Mouse (Mus musculus) heart, postnatal 36 days (tissue): ENCODE measurements around the gene Nos2. TPM values are rescaled to one million over a fixed set of nuclear protein-coding genes. Genes with fewer than 3 reads are reported as not detected.

ENCODE experiments used
- DNase-seq, 2 experiments: peaks; one replicate each; pipeline ENCODE4 v3.0.0; 2021 to 2022
- intact Hi-C: fragments of 180-260 bp; cut with DNase I; formaldehyde crosslinking; loops from one replicate; pipeline ENCODE4 v1.15.1; 2025
- total RNA-seq, 2 experiments: library from RNA; stranded (reverse); gene quantifications; 2 replicates each; pipeline ENCODE4 v1.2.3; 2021

Nos2 gene
- total RNA-seq, 2 experiments from 2014 or later = 5.6 to 5.8 TPM

DNA sequence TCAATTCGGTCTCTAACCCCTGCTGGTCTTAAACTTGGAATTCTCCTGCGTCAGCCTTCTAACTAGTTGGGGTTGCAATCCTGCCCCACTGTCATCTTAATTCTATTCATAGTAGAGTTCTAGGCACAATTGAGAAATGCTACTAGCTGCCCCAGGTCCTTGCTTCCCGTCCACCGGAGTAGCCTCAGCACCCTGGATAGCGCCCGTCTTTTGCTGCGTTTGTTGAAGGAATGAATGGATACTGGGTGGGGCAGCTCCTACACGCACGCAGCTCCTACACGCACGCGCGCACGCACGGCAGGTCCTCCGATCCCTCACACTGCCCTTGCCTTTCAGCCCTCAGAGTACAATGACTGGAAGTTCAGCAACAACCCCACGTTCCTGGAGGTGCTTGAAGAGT is 31.9 kb downstream of the Nos2 start:
- peak in 1 of 2 experiments; percentile 41 for DNase-seq
- intact Hi-C loops = loop anchor here (10.0 kb wide), 1 partner anchor 398 kb away; the partner anchor contains the start of gene Tmem97

DNA sequence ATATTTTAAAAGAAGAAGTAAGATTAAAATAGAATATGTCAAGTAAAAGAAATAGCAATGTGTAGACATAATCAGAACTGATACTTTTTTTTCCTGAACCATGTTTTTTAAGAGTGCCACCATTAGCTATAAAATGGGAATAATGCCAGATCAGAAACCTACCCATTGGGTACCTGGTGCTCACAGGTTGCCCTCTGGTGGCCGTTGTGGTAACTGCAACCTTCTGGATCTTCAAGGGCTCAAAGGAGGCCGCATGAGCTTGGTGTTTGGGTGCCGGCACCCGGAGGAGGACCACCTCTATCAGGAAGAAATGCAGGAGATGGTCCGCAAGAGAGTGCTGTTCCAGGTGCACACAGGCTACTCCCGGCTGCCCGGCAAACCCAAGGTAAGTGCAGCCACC is 35.7 kb downstream of the Nos2 start:
- DNase-seq = peak; percentile 77 to 87
- intact Hi-C loops = loop anchor here (1.0 to 10.0 kb wide), 4 partner anchors 33 to 401 kb away; partner anchors contain the start of gene Tmem97

DNA sequence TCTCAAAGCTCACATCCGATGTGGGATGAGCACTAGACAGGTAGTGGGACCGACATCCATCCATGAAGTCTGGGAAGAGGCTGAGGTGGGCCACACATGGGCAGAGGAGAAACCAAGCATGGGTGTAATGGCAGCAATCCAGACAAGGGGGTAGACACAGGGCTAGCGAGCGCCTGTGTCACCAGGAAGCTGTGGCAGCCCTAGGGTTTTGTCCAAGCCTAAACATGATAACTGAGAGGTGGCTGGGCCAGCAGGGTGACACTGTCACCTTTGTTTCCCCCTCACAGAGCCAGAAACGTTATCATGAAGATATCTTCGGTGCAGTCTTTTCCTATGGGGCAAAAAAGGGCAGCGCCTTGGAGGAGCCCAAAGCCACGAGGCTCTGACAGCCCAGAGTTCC is 38.8 kb downstream of the Nos2 start:
- intact Hi-C loops = loop anchor here (5.0 to 10.0 kb wide), 2 partner anchors 122 to 405 kb away; partner anchors contain the start of gene Tmem97

DNA sequence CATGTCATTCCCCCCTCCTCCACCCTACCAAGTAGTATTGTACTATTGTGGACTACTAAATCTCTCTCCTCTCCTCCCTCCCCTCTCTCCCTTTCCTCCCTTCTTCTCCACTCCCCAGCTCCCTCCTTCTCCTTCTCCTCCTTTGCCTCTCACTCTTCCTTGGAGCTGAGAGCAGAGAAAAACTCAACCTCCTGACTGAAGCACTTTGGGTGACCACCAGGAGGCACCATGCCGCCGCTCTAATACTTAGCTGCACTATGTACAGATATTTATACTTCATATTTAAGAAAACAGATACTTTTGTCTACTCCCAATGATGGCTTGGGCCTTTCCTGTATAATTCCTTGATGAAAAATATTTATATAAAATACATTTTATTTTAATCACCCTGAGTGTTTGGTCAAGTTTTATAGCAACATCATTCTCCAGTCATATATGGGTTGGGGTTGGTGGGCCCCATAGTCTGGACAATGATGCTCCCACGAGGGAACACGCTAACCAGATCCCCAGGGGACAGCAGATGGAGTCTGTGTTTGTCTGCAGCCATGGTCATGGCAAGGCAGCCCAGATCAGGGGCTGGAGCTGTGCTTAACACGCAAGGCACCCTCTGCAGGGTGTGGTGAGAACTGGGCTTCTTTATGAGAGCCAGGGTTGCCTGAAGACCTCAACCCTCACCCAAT is 39.4 kb downstream of the Nos2 start:
- intact Hi-C loops = loop anchor here (1.0 to 10.0 kb wide), 4 partner anchors 123 to 435 kb away; partner anchors contain the start of gene Tmem97
- DNase-seq = peak in 1 of 2 experiments; percentile 54

More for the DNA sequence above, 38.8 kb downstream of the Nos2 start:
- no peak for DNase-seq

DNA sequence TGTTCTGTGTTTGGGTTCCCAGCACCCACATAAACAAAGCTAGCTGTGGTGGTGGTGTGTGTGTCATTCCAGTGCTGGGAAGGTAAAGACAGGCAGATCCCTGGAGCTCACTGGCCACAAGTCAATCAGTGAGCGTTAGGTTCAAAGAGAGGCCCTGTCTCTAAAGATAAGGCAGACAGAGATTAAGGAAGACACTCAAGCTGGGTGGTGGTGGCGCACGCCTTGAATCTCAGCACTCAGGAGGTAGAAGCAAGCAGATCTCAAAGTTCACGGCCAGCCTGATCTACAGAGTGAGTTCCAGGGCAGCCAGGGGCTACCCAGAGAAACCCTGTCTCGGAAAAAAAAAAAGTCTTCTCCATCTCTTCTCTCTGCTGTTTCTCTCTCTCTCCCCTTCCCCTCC is 40.6 kb downstream of the Nos2 start:
- DNase-seq = no peak

DNA sequence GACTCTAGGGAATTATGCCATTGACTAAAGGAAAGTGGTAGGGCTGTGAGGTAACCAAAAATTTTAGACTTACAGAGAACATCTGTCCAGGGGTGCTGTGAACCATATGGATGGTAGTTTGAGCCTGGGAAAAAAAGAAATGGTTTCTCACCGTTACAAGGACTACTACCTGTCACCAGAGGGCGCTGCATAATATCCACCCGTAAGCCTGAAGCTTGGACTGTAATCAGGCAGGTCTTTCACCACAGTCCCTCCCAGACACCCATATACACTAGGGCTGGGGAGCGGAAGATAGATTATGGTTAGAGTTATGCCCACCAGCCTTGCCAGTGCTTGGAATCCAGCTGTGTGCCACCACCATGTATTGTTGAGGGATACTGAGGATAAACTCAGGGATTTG is 46.8 kb downstream of the Nos2 start:
- DNase-seq = peak; percentile 46 to 51
- intact Hi-C loops = loop anchor here (5.0 to 10.0 kb wide), 2 partner anchors 330 to 427 kb away; partner anchors contain the start of gene Gm9964

More for the DNA sequence above, 40.6 kb downstream of the Nos2 start:
- intact Hi-C loops = loop anchor here (10.0 kb wide), 1 partner anchor 434 kb away; no protein-coding TSS in a partner anchor

DNA sequence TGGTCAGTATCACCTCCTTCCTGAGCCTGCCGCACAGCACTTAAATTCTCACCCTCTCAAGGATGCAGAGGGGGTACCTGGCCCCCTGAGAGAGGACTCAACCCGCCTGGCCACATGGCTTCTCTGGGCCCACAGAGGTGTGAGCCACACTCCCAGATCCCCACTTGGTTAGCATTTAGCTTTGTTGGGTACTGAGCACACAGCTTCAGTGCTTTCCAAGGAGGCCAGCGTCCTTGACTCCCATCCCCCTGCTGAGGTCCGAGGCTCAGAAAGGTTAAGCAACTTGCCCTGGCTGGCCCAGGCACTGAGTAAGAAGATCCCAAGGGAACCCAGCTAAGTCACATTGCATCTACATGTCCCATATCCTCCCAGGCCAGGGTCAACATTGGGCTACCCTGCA is 47.5 kb downstream of the Nos2 start:
- DNase-seq = no peak
- intact Hi-C loops = loop anchor here (2.0 to 10.0 kb wide), 3 partner anchors 47 to 427 kb away; partner anchors contain the start of gene Gm9964

DNA sequence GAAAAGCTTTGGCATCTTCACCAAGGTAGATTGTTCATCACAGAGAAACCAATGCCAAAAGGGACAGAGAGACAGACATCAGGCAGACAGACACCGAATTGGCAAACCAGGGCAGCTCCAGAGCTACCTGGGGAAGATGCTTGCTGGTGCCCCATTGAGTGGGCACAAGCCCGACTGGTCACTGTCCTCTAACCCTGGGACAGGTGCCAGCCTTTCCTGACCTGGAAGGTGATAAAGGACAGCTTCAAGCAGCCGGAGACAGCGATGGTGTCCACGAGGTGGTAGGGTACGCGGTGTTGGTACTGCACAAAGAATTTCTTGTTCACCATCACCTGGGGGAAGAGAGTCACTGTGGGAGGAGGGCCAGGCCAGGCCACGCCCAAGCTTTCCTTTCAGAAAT is 50.5 kb downstream of the Nos2 start:
- intact Hi-C loops = no loop called here
- DNase-seq = no peak

DNA sequence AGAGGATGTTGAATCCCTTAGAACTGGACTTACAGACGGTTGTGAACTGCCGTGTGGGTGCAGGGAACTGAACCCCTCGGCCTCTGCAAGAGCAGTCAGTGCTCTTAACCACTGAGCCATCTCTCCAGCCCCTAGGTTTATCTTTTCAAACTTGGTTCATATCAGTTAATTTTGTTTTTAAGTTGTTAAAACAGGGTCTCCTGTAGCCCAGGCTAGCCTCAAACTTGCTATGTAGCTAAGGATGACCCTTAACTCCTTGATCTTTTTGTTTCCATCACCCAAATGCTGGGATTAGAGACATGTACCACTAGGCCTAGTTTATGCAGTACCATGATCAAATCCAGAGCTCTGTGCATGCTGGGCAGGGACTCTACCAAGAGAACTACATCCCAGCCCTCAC is 51.2 kb downstream of the Nos2 start:
- no peak for DNase-seq
- intact Hi-C loops = no loop called here

DNA sequence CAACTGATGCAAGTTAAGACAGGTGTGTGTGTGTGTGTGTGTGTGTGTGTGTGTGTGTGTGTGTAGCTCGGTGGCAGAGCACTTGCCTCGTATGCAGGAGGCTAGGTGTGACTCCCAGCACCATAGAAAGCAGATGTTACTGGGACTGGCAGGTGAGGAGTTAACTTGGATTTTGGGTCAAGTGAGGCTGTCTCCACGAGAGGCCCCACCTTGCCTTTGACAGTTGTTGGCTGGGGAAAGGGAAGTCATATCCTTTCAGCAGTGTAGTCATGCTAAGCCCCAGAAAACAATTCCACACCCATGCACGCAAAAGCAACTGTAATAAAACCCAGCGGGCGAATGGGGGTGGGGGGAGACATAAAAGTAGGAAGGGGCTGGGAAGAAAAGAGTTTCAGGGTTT is 51.7 kb downstream of the Nos2 start:
- intact Hi-C loops = no loop called here
- no peak for DNase-seq

DNA sequence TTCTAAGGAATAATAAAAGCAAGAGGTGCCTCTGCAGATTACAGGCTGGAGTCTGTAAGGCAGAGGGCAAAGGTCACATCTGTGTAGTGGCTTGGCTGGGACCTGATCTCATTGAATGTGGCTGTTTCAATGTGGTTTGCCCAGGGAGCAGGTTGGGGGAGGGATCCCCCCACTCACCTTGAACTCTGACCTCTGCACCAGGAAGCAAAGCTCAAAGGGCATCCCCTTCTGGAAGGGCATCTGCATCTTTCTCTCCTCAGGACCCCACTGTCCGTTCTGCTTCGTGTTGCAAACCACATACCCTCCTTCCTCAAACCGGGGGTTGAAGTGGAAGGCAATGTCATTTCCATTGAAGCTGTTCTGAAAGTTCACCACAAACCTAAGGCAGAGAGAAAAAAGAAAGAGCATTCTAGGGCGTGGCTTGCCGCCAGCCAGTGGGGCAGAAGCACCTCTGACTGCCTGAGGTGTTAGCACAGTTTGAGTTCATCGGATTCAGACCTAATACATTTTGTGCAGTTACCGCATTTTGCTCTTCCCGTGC is 52.3 kb downstream of the Nos2 start:
- intact Hi-C loops = no loop called here

DNA sequence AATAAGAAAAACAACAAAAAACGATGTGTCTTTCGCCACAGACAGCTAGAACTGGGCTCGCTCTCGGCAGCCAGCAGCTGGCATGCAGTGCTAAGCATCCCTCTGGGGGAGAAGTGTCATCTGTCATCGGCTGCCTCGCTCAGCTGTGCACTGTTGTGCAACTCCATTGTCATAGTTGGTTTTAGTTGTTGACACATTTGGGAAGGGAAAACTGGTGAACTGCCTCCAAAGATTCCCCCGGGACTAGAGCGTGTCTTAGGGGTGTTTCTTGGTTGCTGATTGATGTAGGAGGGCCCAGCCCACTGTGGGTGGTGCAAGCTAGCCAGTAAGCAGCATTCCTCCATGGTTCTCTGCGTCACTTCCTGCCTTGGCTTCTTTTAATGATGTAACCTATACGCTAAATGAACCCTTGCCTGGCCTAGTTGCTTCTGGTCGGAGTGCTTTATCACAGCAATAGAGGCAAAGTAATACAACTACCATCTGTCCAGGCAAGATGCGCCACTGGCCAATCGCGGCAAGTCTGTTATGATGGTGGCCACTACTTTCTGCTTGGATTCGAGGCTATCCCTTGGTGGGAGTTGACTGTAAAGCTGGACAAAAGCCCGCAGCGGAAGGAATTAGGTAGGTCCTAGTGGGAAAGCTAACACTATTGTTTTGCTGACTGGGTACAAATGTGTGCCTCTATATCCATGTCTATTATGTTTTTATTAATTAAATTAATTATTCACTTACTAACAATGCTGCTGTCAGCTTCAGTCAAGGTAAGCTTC is 53.0 kb downstream of the Nos2 start:
- peak; percentile 53 to 60 for DNase-seq
- intact Hi-C loops = no loop called here

More for the DNA sequence above, 52.3 kb downstream of the Nos2 start:
- no peak for DNase-seq

DNA sequence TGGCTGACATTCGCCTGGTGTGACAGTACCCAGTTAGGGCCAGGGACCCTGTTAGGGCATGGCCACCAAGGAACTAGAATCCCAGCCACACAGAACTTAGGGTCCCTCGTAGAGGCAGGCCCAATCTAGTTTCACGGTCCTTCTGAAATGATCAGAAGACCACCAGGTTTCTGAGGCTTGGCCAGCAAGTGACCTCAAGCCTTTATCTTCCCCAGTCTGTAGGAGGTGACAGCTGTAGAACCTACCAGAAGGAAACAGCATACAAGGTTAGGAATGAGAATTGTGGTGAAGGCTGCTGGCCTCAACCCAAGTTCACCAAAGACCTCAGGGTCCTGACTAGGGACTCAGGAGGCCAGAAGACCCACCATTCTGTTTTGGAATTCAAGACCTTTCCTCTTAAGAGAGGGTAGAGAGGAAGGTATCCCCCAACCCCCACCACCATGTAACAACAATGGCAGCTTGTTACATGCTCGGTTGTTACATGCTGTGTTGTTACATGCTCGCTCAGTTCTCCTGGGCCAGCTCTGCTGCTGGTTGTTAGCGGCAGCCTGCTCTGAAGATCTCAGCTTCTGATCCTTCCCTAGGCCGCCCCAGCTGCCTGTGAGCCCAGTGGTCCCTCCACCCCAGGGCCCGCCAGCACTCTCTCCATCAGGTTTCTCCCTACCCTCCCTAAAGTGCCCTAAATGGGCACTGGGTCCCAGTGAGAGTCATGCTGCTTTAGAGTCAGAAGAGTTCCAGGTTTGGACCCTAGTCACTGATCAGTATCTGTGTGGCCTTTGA is 56.3 kb downstream of the Nos2 start:
- intact Hi-C loops = no loop called here
- DNase-seq = no peak

DNA sequence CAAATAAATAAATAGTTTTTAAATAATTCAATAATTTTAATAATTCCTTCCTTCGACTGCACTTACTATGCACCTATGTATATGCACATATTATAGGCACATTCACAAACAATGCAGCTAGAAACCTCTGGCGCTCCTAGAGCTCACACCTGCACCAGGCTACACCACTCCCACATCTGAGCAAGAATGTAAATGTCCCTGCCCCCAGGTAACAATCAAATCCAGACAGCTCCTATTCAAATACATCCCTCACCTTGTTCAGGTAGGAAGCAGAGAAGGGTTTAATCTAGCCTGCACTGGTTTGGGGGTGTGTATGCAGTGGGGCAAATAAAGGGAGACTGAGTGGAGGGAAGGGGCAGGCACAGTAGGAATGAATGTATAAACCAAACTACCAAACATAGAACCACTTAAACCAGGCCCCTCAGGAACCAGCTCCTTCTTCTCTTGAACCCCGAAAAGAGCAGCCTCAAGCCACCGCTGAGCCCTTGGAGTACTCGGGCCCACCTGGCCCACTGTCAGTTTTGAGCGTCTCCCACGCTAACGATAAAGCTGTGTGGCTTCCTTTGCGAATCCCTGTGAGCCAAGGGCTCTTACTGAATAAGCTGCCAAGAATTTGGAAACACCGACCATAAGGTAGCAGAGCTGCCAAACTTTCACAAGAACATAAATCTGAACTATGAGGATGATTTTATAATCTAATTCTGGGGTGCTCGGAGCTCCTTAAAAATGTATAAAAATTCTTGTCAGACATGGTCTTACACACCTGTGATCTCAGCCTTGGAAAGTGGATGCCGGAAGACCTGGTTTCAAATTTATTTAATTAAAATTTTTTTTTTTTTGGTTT is 57.8 kb downstream of the Nos2 start:
- intact Hi-C loops = no loop called here
- no peak for DNase-seq

DNA sequence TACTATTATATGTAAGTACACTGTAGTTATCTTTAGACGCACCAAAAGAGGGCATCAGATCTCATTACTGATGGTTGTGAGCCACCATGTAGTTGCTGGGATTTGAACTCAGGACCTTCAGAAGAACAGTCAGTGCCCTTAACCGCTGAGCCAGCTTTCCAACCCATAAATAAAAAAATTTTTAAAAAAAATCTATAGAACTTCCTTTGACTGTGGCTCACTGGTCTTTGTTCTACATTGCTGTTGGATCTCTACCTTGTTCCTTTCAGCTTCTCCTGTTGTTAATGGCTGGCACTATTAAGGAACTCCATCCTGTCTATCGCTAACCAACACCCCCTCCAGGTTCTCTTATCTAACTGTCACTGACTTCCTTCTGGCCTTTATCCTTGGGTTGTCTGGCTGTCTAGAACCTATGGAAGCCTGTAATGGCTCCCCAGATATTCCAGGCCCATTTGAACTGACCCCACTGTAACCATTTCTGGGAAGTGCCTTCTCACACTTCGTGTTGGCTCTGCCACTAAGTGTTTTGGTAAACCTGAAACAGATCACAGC is 59.6 kb downstream of the Nos2 start:
- intact Hi-C loops = no loop called here
- no peak for DNase-seq

DNA sequence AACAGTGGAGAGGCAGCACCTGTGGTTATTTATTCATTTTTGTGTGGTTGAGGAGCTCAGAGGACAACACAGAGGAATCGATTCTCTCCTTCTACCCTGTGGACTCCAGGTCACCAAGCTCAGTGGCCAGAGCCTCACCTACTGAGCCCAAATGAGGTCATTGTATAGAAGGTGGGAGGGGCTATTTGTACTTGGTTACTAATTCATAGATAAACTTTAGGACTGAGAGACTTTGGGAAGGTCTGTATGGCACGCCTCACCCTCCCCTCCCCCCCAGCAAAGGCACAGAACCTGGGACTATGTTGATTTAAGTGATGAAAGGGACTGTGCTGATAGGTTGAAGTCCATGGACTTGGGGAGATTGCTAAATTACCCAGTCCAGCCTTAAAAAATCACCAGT is 61.5 kb downstream of the Nos2 start:
- no peak for DNase-seq

DNA sequence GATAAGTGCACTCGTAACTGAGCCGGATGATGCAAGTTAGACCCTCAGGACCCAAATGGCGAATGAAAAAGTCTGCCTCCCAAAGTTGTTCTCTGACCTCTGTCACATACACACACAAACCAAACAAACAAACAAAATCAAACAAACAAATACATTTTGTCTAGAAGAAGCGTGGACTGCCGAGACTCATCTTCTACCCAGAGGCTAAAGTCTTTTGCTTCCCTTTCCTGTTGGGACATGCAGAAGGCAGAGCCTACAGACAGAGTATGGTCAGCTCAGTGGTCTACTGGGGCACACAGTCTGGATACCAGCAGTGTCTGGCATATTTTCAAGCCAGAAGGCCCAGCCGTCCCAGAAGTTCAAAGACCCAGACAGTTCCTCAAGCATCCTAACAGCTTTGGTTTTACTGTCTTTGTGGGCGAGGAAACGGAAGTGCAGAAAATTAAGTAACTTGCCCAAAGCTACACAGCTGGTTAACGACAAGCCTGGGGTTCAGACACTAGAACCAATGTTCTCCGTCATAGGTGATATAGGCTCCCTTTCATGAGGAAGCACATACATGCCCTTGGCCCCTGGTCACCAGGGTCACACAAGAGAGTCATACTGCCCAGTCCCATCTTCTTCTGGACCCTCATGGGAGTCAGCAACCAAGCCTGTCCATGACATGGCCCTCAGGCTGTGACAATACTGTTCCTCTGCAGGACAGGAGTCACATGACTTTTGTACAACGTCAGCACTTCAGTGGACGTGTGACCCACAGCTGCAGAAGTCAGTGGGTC is 62.1 kb downstream of the Nos2 start:
- intact Hi-C loops = no loop called here
- no peak for DNase-seq

More for the DNA sequence above, 61.5 kb downstream of the Nos2 start:
- intact Hi-C loops = no loop called here

DNA sequence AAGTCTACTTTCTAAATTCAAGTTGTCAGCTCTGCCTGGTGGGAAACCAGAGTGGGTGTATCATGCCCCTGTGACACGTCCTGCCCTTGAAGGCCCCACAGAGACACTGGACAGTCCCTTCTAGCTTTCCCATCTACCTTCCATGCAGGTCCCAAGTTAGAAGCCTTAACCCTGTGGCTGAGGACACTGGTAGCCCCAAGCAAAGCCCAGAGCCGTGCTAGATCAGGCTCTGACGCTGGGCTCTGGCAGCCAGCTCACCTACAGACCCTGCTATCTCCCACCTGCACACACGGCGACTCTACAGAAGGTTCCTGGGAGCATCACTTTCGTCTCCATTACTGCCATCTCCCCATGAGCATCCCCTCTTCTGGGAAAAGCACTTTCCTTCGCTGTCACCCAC is 63.0 kb downstream of the Nos2 start:
- intact Hi-C loops = no loop called here

More for the DNA sequence above, 63.0 kb downstream of the Nos2 start:
- no peak for DNase-seq
